Mouse (Mus musculus): ENCODE results near the gene Aoah. TPM values are rescaled to one million over a fixed set of nuclear protein-coding genes. Genes with fewer than 3 reads are reported as not detected.

Gene Aoah
- polyA plus RNA-seq, 1 experiment from 2014 or later = 1.8 TPM

DNA sequence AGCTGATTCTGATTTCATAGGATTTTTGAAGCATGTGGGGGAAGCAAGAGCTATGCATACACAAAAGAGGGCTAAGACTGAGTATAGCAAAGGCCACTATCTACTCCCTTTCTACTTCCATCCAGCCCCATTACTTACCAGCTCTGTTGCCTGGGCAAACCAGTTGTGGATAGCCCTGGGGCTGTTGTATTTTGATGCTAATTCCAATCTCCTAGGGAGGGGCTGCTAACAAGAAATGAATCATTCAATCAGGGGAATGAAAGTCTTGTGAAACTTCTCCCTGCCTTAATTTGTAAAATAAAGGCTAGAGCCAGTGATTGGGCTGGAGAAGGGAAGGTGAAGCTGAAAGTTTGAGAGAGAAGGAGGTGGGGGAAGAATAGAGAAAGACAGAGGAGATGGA is 142.1 kb downstream of the Aoah start:
- Histone ChIP-seq H3K4me3 (ENCODE audit: low read depth, low read length) (no peak overlapping the region), H3K36me3 (ENCODE audit: control insufficient read depth, insufficient read depth, low read length) (no peaks in the 10 kb centered on the region), H3K27me3 (replicated peaks; ENCODE audit: control insufficient read depth, insufficient read depth, low read length) (no peaks in the 10 kb centered on the region), H3K4me1 (ENCODE audit: control insufficient read depth, insufficient read depth, low read length) (no peaks in the 10 kb centered on the region), H3K9ac (ENCODE audit: low read depth, low read length) (no peak overlapping the region), H3K9me3 (ENCODE audit: control insufficient read depth, low read length) (no peaks in the 10 kb centered on the region), H3K4me2 (ENCODE audit: low read depth, low read length) (no peak overlapping the region), H3K27ac (replicated peaks; ENCODE audit: low read depth, low read length) (no peak overlapping the region)
- DNase-seq (ENCODE audit: low spot score) = no peak
- no peak for ATAC-seq (ENCODE audit: low read depth)

DNA sequence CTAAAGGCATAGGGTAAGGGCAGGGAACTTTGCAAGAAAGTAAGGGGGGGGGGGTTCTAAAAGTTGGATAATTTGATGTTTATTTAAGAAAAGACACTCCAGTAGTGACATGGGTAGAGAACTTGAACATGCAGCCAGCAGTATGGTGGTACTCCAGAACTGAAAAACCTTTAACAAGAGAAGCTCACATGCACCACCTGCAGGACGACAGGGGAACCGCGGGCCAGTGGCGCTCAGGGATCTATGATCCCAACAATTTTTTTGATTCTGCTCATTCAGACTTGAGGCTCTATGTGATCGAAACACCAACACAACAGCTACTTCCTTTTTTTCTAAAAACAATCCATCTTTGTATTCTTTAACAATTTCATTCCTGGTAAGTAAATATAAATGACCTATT is 143.5 kb downstream of the Aoah start:
- Histone ChIP-seq H3K36me3 (ENCODE audit: control insufficient read depth, insufficient read depth, low read length) (no peaks in the 10 kb centered on the region), H3K27me3 (replicated peaks; ENCODE audit: control insufficient read depth, insufficient read depth, low read length) (no peaks in the 10 kb centered on the region), H3K27ac (replicated peaks; ENCODE audit: low read depth, low read length) (no peak overlapping the region), H3K4me1 (ENCODE audit: control insufficient read depth, insufficient read depth, low read length) (no peaks in the 10 kb centered on the region), H3K4me3 (ENCODE audit: low read depth, low read length) (no peak overlapping the region), H3K4me2 (ENCODE audit: low read depth, low read length) (no peak overlapping the region), H3K9me3 (ENCODE audit: control insufficient read depth, low read length) (no peaks in the 10 kb centered on the region), H3K9ac (ENCODE audit: low read depth, low read length) (no peak overlapping the region)
- 25% methylated on average over 5 of the region's 5 CpGs for WGBS
- ATAC-seq (ENCODE audit: low read depth) (no peak), DNase-seq (ENCODE audit: low spot score) (peak; percentile 7)

DNA sequence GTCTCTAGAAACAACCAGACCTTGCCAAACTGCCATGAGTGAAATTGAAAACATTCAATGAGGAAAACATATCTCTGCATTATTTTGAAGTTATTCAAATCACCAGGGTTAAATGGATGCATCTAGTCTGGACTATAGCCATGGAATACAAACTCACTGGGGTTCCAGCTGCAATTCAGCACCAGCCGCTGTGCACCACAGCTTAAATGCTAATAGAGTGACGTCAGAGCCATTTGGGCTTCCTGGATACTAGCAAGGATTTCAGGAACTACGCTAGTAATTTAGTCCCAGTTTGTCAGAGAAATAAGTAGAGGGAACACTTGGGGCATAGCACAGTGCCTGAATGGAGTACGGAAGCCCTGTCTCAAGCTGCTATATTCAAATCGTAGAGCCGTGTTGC is 145.2 kb downstream of the Aoah start:
- Histone ChIP-seq H3K27ac (replicated peaks; ENCODE audit: low read depth, low read length) (no peak overlapping the region), H3K9ac (ENCODE audit: low read depth, low read length) (no peak overlapping the region), H3K4me1 (ENCODE audit: control insufficient read depth, insufficient read depth, low read length) (no peaks in the 10 kb centered on the region), H3K36me3 (ENCODE audit: control insufficient read depth, insufficient read depth, low read length) (no peaks in the 10 kb centered on the region), H3K4me2 (ENCODE audit: low read depth, low read length) (no peak overlapping the region), H3K9me3 (ENCODE audit: control insufficient read depth, low read length) (no peaks in the 10 kb centered on the region), H3K27me3 (replicated peaks; ENCODE audit: control insufficient read depth, insufficient read depth, low read length) (no peaks in the 10 kb centered on the region), H3K4me3 (ENCODE audit: low read depth, low read length) (no peak overlapping the region)
- DNase-seq (ENCODE audit: low spot score) = peak; percentile 73
- WGBS = 60% methylated on average over 6 of the region's 6 CpGs
- no peak for ATAC-seq (ENCODE audit: low read depth)

- no peak overlapping the region for H3K27ac ChIP-seq (replicated peaks; ENCODE audit: low read depth, low read length)
- no peak overlapping the region for H3K4me3 ChIP-seq (ENCODE audit: low read depth, low read length)
- DNase-seq (ENCODE audit: low spot score) = no peak
- no peaks in the 10 kb centered on the region for H3K9me3 ChIP-seq (ENCODE audit: control insufficient read depth, low read length)
- no peaks in the 10 kb centered on the region for H3K27me3 ChIP-seq (replicated peaks; ENCODE audit: control insufficient read depth, insufficient read depth, low read length)
- ATAC-seq (ENCODE audit: low read depth) = no peak
- no peaks in the 10 kb centered on the region for H3K36me3 ChIP-seq (ENCODE audit: control insufficient read depth, insufficient read depth, low read length)
- WGBS = 56% methylated on average over 6 of the region's 6 CpGs
- no peak overlapping the region for H3K4me2 ChIP-seq (ENCODE audit: low read depth, low read length)
- no peaks in the 10 kb centered on the region for H3K4me1 ChIP-seq (ENCODE audit: control insufficient read depth, insufficient read depth, low read length)
- no peak overlapping the region for H3K9ac ChIP-seq (ENCODE audit: low read depth, low read length)
These were observed 146.5 kb downstream of the Aoah start for GRCm38 (mm10) chr13:20940389-20940788.

GRCm38 (mm10) chr13:20941707-20942106 is 147.8 kb downstream of the Aoah start:
- Histone ChIP-seq H3K9ac (ENCODE audit: low read depth, low read length) (no peak overlapping the region), H3K36me3 (ENCODE audit: control insufficient read depth, insufficient read depth, low read length) (no peaks in the 10 kb centered on the region), H3K4me2 (ENCODE audit: low read depth, low read length) (no peak overlapping the region), H3K27me3 (replicated peaks; ENCODE audit: control insufficient read depth, insufficient read depth, low read length) (no peaks in the 10 kb centered on the region), H3K4me3 (ENCODE audit: low read depth, low read length) (no peak overlapping the region), H3K9me3 (ENCODE audit: control insufficient read depth, low read length) (no peaks in the 10 kb centered on the region), H3K27ac (replicated peaks; ENCODE audit: low read depth, low read length) (no peak overlapping the region), H3K4me1 (ENCODE audit: control insufficient read depth, insufficient read depth, low read length) (no peaks in the 10 kb centered on the region)
- no peak for ATAC-seq (ENCODE audit: low read depth)
- no peak for DNase-seq (ENCODE audit: low spot score)
- 90% methylated on average over 4 of the region's 4 CpGs for WGBS

DNA sequence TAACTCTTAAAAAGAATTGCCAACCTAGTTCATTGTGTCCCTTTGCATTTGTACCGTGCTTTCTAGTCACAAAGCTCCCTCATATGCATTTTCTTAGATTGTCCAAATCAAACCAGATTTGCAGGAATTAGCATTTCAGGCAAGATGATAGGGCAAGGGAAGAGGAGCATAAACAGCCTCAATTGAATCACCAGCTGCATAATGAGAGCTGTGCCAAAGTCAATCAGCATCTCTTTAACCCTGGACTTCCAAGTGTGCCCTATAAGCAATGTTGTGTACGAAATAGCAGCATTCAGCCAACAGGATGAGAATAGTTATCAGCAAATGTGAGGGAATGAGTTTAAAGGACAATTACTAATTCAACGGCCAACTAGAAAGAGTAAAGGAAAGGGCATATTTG is 169.2 kb downstream of the Aoah start:
- Histone ChIP-seq H3K27me3 (replicated peaks; ENCODE audit: control insufficient read depth, insufficient read depth, low read length) (no peaks in the 10 kb centered on the region), H3K4me3 (ENCODE audit: low read depth, low read length) (no peak overlapping the region), H3K9ac (ENCODE audit: low read depth, low read length) (no peak overlapping the region), H3K4me2 (ENCODE audit: low read depth, low read length) (no peak overlapping the region), H3K36me3 (ENCODE audit: control insufficient read depth, insufficient read depth, low read length) (no peaks in the 10 kb centered on the region), H3K4me1 (ENCODE audit: control insufficient read depth, insufficient read depth, low read length) (no peaks in the 10 kb centered on the region), H3K9me3 (ENCODE audit: control insufficient read depth, low read length) (no peaks in the 10 kb centered on the region), H3K27ac (replicated peaks; ENCODE audit: low read depth, low read length) (no peak overlapping the region)
- DNase-seq (ENCODE audit: low spot score) = no peak
- WGBS = 79% methylated on average over 3 of the region's 3 CpGs
- ATAC-seq (ENCODE audit: low read depth) = no peak

DNA sequence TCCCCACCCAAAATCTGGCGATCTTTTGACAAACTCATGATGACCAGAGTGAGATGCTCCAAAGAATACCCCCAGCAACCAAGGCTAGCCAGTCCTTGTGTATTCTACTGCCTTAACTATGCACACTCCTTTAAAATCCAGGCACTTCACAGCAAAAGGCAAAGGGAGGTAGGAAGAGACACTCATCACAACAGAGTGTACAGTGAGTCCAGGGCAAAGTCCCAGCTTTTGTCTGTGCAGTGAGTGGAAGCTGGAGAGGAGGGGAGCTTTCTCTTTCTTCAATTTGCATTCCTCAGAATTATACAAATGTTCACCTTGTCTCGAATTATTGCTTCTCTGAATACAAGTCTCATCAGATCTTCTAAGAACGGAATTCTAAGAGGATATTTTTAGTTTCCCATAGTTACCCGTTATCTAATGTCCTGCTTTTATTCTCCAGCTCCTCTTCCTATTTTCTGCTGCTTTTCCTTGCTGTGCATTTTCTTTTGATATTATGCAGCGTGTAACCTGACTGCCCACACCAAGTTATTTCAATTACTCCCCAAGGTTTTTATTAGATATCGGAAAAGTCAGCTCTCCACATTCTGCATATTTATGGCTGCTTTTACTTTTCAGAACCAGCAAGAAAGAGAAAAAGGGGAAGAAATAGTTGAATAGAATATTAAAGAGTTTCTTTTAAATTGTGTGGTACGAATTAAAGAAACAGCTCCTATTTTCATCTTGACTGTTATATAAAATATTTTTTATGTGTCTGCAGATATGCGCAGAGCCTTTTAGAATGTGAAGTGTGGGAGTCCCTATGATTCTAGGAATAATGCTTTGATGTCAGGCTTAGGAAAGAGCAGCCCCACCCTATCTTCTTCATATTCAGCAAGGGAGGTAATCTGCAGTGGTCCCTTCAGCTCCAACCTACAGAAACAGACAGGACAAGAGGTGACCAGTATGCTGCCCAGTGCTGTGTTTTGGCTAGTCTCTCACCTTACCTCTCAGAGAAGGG is 187.6 kb downstream of the Aoah start:
- Histone ChIP-seq H3K27me3 (replicated peaks; ENCODE audit: control insufficient read depth, insufficient read depth, low read length) (no peaks in the 10 kb centered on the region), H3K4me2 (ENCODE audit: low read depth, low read length) (no peak overlapping the region), H3K9ac (ENCODE audit: low read depth, low read length) (no peak overlapping the region), H3K9me3 (ENCODE audit: control insufficient read depth, low read length) (no peaks in the 10 kb centered on the region), H3K4me3 (ENCODE audit: low read depth, low read length) (no peak overlapping the region), H3K27ac (replicated peaks; ENCODE audit: low read depth, low read length) (no peak overlapping the region), H3K36me3 (ENCODE audit: control insufficient read depth, insufficient read depth, low read length) (no peaks in the 10 kb centered on the region), H3K4me1 (ENCODE audit: control insufficient read depth, insufficient read depth, low read length) (no peaks in the 10 kb centered on the region)
- DNase-seq (ENCODE audit: low spot score) = no peak
- no peak for ATAC-seq (ENCODE audit: low read depth)
- 84% methylated on average over 8 of the region's 8 CpGs for WGBS

DNA sequence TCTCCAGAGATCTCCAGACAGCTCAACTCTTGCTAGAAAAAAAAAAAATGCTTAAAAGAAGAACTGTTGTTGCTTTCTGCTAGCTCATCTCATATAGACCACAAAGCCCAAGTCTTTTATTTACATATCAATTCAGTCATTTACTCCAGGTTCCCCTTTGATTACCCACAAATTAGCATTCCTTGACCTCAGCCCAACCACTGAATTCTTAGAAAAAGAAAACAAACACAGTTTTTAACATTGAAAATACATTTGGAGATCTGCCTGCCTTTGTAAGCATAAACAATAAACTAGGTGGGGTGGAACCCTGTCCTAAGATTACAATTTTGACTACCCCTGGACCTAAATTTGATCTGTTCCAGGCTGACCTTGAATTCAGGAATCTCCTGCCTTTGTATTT is 191.6 kb downstream of the Aoah start:
- no peaks in the 10 kb centered on the region for H3K36me3 ChIP-seq (ENCODE audit: control insufficient read depth, insufficient read depth, low read length)
- no peak overlapping the region for H3K9ac ChIP-seq (ENCODE audit: low read depth, low read length)
- no peak overlapping the region for H3K4me3 ChIP-seq (ENCODE audit: low read depth, low read length)
- no peaks in the 10 kb centered on the region for H3K4me1 ChIP-seq (ENCODE audit: control insufficient read depth, insufficient read depth, low read length)
- DNase-seq (ENCODE audit: low spot score) = no peak
- no peak overlapping the region for H3K27ac ChIP-seq (replicated peaks; ENCODE audit: low read depth, low read length)
- no peak for ATAC-seq (ENCODE audit: low read depth)
- H3K4me2 ChIP-seq (ENCODE audit: low read depth, low read length) = no peak overlapping the region
- no peaks in the 10 kb centered on the region for H3K27me3 ChIP-seq (replicated peaks; ENCODE audit: control insufficient read depth, insufficient read depth, low read length)
- H3K9me3 ChIP-seq (ENCODE audit: control insufficient read depth, low read length) = no peaks in the 10 kb centered on the region

DNA sequence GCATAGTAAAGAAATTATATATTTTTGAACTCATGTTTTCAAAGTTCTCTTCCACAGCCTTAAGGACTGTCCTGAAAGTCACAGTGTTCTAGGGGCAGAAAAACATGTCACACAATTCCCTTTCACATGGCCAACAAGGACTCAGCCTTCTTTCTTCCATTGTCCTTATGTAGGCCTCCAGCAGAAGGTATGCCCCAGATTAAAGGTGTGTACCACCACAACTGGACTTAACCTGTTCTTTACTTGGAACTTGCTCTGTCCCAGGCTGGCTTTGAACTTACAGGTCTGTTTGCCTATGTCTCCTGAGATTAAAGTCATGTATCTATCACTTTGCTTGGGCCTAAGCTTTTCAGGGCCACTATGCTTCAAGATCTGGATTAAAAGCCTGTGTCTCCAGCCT is 192.0 kb downstream of the Aoah start:
- no peak overlapping the region for H3K27ac ChIP-seq (replicated peaks; ENCODE audit: low read depth, low read length)
- no peak overlapping the region for H3K9ac ChIP-seq (ENCODE audit: low read depth, low read length)
- DNase-seq (ENCODE audit: low spot score) = no peak

More for the DNA sequence above, 192.0 kb downstream of the Aoah start:
- Histone ChIP-seq H3K9me3 (ENCODE audit: control insufficient read depth, low read length) (no peaks in the 10 kb centered on the region), H3K4me1 (ENCODE audit: control insufficient read depth, insufficient read depth, low read length) (no peaks in the 10 kb centered on the region), H3K4me3 (ENCODE audit: low read depth, low read length) (no peak overlapping the region), H3K36me3 (ENCODE audit: control insufficient read depth, insufficient read depth, low read length) (no peaks in the 10 kb centered on the region), H3K27me3 (replicated peaks; ENCODE audit: control insufficient read depth, insufficient read depth, low read length) (no peaks in the 10 kb centered on the region), H3K4me2 (ENCODE audit: low read depth, low read length) (no peak overlapping the region)
- no peak for ATAC-seq (ENCODE audit: low read depth)
